Mouse (Mus musculus): Measurements from ENCODE around the gene Vps37d. TPM values are rescaled to one million over a fixed set of nuclear protein-coding genes. Genes with fewer than 3 reads are reported as not detected.

Vps37d gene
- polyA plus RNA-seq, 1 experiment from 2014 or later: 5.3 TPM

DNA sequence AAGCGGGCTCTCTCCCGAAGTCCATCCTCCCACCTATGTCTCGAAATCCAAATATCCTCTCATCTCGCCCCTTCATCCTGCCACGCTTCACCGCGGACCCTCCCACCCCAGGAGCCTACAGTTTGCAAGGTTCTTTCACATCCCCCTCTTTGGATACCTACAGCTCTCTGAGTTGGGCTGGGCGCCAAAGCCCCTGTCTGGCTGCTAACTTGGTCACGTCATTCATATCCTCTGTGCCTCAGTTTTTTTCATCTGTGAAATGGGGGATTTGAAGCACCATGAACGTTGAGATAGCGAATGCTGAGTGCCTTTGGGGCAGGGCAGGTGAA is 380 bp upstream of the Vps37d start:
- Histone ChIP-seq H3K4me1 (replicated peaks; ENCODE audit: control insufficient read depth, insufficient read depth, low read length) (peaks cover 9% of the 10 kb centered on the region), H3K9ac (ENCODE audit: low read length) (peak overlapping the region; percentile 98), H3K36me3 (ENCODE audit: control insufficient read depth, insufficient read depth, low read length) (no peaks in the 10 kb centered on the region), H3K27me3 (ENCODE audit: control insufficient read depth, insufficient read depth, low read depth, low read length) (no peaks in the 10 kb centered on the region), H3K9me3 (ENCODE audit: control insufficient read depth, low read length) (no peaks in the 10 kb centered on the region), H3K4me3 (ENCODE audit: low read length) (peak overlapping the region; percentile 73), H3K4me2 (ENCODE audit: low read depth, low read length) (peak overlapping the region; percentile 77), H3K27ac (ENCODE audit: low read length) (no peak overlapping the region)
- under 1% methylated on average over 11 of the region's 11 CpGs for WGBS
- no peak for ATAC-seq (ENCODE audit: low read depth)

GRCm38 (mm10) chr5:135076931-135077505 is 1.0 kb downstream of the Vps37d start:
- Histone ChIP-seq H3K9ac (ENCODE audit: low read length) (peak overlapping the region; percentile 98), H3K4me2 (ENCODE audit: low read depth, low read length) (peak overlapping the region; percentile 77), H3K4me3 (ENCODE audit: low read length) (peak overlapping the region; percentile 73), H3K27me3 (ENCODE audit: control insufficient read depth, insufficient read depth, low read depth, low read length) (no peaks in the 10 kb centered on the region), H3K27ac (ENCODE audit: low read length) (peak overlapping the region; percentile 1; the same call in 1 of the 2 replicates), H3K9me3 (ENCODE audit: control insufficient read depth, low read length) (no peaks in the 10 kb centered on the region), H3K4me1 (replicated peaks; ENCODE audit: control insufficient read depth, insufficient read depth, low read length) (peaks cover 11% of the 10 kb centered on the region), H3K36me3 (ENCODE audit: control insufficient read depth, insufficient read depth, low read length) (no peaks in the 10 kb centered on the region)
- WGBS: 21% methylated on average over 14 of the region's 14 CpGs
- ATAC-seq (ENCODE audit: low read depth): peak; percentile 47

GRCm38 (mm10) chr5:135076368-135076767 is 1.7 kb downstream of the Vps37d start:
- Histone ChIP-seq H3K27me3 (ENCODE audit: control insufficient read depth, insufficient read depth, low read depth, low read length) (no peaks in the 10 kb centered on the region), H3K9ac (ENCODE audit: low read length) (no peak overlapping the region), H3K36me3 (ENCODE audit: control insufficient read depth, insufficient read depth, low read length) (no peaks in the 10 kb centered on the region), H3K4me2 (ENCODE audit: low read depth, low read length) (no peak overlapping the region), H3K4me3 (ENCODE audit: low read length) (no peak overlapping the region), H3K27ac (ENCODE audit: low read length) (no peak overlapping the region), H3K4me1 (replicated peaks; ENCODE audit: control insufficient read depth, insufficient read depth, low read length) (peaks cover 11% of the 10 kb centered on the region), H3K9me3 (ENCODE audit: control insufficient read depth, low read length) (no peaks in the 10 kb centered on the region)
- ATAC-seq (ENCODE audit: low read depth): no peak
- 78% methylated on average over 14 of the region's 14 CpGs for WGBS

- Histone ChIP-seq H3K4me2 (ENCODE audit: low read depth, low read length) (no peak overlapping the region), H3K4me3 (ENCODE audit: low read length) (no peak overlapping the region), H3K27me3 (ENCODE audit: control insufficient read depth, insufficient read depth, low read depth, low read length) (no peaks in the 10 kb centered on the region), H3K9ac (ENCODE audit: low read length) (no peak overlapping the region), H3K4me1 (replicated peaks; ENCODE audit: control insufficient read depth, insufficient read depth, low read length) (peaks cover 11% of the 10 kb centered on the region), H3K36me3 (ENCODE audit: control insufficient read depth, insufficient read depth, low read length) (no peaks in the 10 kb centered on the region), H3K9me3 (ENCODE audit: control insufficient read depth, low read length) (no peaks in the 10 kb centered on the region), H3K27ac (ENCODE audit: low read length) (no peak overlapping the region)
- no peak for ATAC-seq (ENCODE audit: low read depth)
- WGBS: 55% methylated on average over 4 of the region's 4 CpGs
Observed at GRCm38 (mm10) chr5:135075655-135076054, 2.4 kb downstream of the Vps37d start.

GRCm38 (mm10) chr5:135073349-135074150 is 4.5 kb downstream of the Vps37d start:
- no peaks in the 10 kb centered on the region for H3K9me3 ChIP-seq (ENCODE audit: control insufficient read depth, low read length)
- H3K4me2 ChIP-seq (ENCODE audit: low read depth, low read length): no peak overlapping the region
- H3K4me1 ChIP-seq (replicated peaks; ENCODE audit: control insufficient read depth, insufficient read depth, low read length): peaks cover 11% of the 10 kb centered on the region
- 23% methylated on average over 21 of the region's 26 CpGs for WGBS
- H3K36me3 ChIP-seq (ENCODE audit: control insufficient read depth, insufficient read depth, low read length): no peaks in the 10 kb centered on the region
- H3K27me3 ChIP-seq (ENCODE audit: control insufficient read depth, insufficient read depth, low read depth, low read length): no peaks in the 10 kb centered on the region
- H3K27ac ChIP-seq (ENCODE audit: low read length): no peak overlapping the region
- ATAC-seq (ENCODE audit: low read depth): no peak
- no peak overlapping the region for H3K4me3 ChIP-seq (ENCODE audit: low read length)
- peak overlapping the region; percentile 39 for H3K9ac ChIP-seq (ENCODE audit: low read length)

- Histone ChIP-seq H3K9me3 (ENCODE audit: control insufficient read depth, low read length) (no peaks in the 10 kb centered on the region), H3K4me3 (ENCODE audit: low read length) (no peak overlapping the region), H3K9ac (ENCODE audit: low read length) (no peak overlapping the region), H3K27me3 (ENCODE audit: control insufficient read depth, insufficient read depth, low read depth, low read length) (no peaks in the 10 kb centered on the region), H3K36me3 (ENCODE audit: control insufficient read depth, insufficient read depth, low read length) (no peaks in the 10 kb centered on the region), H3K27ac (ENCODE audit: low read length) (no peak overlapping the region), H3K4me1 (replicated peaks; ENCODE audit: control insufficient read depth, insufficient read depth, low read length) (peaks cover 8% of the 10 kb centered on the region), H3K4me2 (ENCODE audit: low read depth, low read length) (no peak overlapping the region)
- 71% methylated on average over 6 of the region's 6 CpGs for WGBS
- ATAC-seq (ENCODE audit: low read depth): no peak
Observed at GRCm38 (mm10) chr5:135072720-135073119, 5.3 kb downstream of the Vps37d start.

DNA sequence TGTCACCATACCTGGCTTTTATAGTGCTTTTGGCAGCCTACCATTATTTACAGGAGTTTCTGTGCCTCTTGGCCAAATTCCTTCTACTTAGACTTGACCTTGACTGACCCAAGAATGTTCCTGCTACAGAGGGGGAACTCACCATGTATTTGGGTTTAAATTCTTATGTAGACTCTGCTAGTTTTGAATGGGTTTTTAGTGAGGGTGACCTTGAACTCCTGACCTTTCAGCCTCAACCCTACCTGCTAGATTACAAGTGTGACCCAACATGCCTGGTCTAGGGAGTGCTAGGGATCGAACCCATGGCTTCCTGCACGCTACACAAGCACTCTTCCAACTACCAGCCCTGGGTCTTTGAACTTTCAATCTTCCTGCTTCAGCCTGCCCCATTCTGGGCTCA is 6.0 kb downstream of the Vps37d start:
- Histone ChIP-seq H3K4me2 (ENCODE audit: low read depth, low read length) (no peak overlapping the region), H3K27ac (ENCODE audit: low read length) (no peak overlapping the region), H3K27me3 (ENCODE audit: control insufficient read depth, insufficient read depth, low read depth, low read length) (no peaks in the 10 kb centered on the region), H3K4me1 (replicated peaks; ENCODE audit: control insufficient read depth, insufficient read depth, low read length) (peaks cover 8% of the 10 kb centered on the region), H3K9me3 (ENCODE audit: control insufficient read depth, low read length) (no peaks in the 10 kb centered on the region), H3K9ac (ENCODE audit: low read length) (no peak overlapping the region), H3K4me3 (ENCODE audit: low read length) (no peak overlapping the region), H3K36me3 (ENCODE audit: control insufficient read depth, insufficient read depth, low read length) (peaks cover 2% of the 10 kb centered on the region; the same call in 1 of the 2 replicates)
- no peak for ATAC-seq (ENCODE audit: low read depth)
- 87% methylated on average over 2 of the region's 2 CpGs for WGBS

DNA sequence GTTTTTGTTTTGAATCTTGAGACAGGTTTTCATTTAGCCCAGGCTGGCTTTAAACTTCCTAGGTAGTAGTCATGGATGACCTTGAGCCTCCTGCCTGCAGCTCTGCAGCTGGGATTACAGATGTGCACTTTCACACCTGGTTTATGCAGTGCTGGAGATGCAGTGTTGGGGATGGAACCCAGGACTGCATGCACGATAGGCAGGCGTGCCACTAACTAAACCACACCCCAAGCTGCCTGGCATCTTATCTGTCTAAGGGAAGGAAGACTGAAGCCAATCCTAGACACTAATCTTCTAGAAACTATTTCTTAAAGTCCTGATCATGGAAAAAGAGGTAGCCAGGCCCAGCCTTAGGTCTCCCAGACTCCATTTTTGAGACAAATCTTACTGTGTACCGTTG is 7.6 kb downstream of the Vps37d start:
- no peak overlapping the region for H3K9ac ChIP-seq (ENCODE audit: low read length)
- peaks cover 6% of the 10 kb centered on the region; the same call in 1 of the 2 replicates for H3K36me3 ChIP-seq (ENCODE audit: control insufficient read depth, insufficient read depth, low read length)
- no peak overlapping the region for H3K4me3 ChIP-seq (ENCODE audit: low read length)
- ATAC-seq (ENCODE audit: low read depth): no peak
- no peaks in the 10 kb centered on the region for H3K27me3 ChIP-seq (ENCODE audit: control insufficient read depth, insufficient read depth, low read depth, low read length)
- 86% methylated on average over 3 of the region's 3 CpGs for WGBS
- no peak overlapping the region for H3K27ac ChIP-seq (ENCODE audit: low read length)
- no peak overlapping the region for H3K4me2 ChIP-seq (ENCODE audit: low read depth, low read length)
- H3K4me1 ChIP-seq (replicated peaks; ENCODE audit: control insufficient read depth, insufficient read depth, low read length): peaks cover 9% of the 10 kb centered on the region
- H3K9me3 ChIP-seq (ENCODE audit: control insufficient read depth, low read length): no peaks in the 10 kb centered on the region

- Histone ChIP-seq H3K4me1 (replicated peaks; ENCODE audit: control insufficient read depth, insufficient read depth, low read length) (peaks cover 15% of the 10 kb centered on the region), H3K36me3 (ENCODE audit: control insufficient read depth, insufficient read depth, low read length) (peaks cover 6% of the 10 kb centered on the region; the same call in 1 of the 2 replicates), H3K4me3 (ENCODE audit: low read length) (no peak overlapping the region), H3K9me3 (ENCODE audit: control insufficient read depth, low read length) (no peaks in the 10 kb centered on the region), H3K4me2 (ENCODE audit: low read depth, low read length) (no peak overlapping the region), H3K27me3 (ENCODE audit: control insufficient read depth, insufficient read depth, low read depth, low read length) (no peaks in the 10 kb centered on the region), H3K9ac (ENCODE audit: low read length) (no peak overlapping the region), H3K27ac (ENCODE audit: low read length) (no peak overlapping the region)
- 86% methylated on average over 3 of the region's 3 CpGs for WGBS
- no peak for ATAC-seq (ENCODE audit: low read depth)
Observed at GRCm38 (mm10) chr5:135066008-135066407, 12.1 kb downstream of the Vps37d start.

All from lung, embryonic 16.5 days (tissue).